Mouse (Mus musculus) liver, embryonic 13.5 days (tissue): ENCODE measurements around the gene Kcnj13. TPM values are rescaled to one million over a fixed set of nuclear protein-coding genes. Genes with fewer than 3 reads are reported as not detected.
A peak's percentile ranks its signal among the peaks of the same experiment; 100 is the strongest.

Experiments used
- ATAC-seq: fragments of 200-750 bp; cut with Nextera tagmentation; 2 replicates; pipeline ENCODE4 v1.8.0; 2017; ENCODE audit warnings: low read depth, mild to moderate bottlenecking, moderate number of reproducible peaks, moderate library complexity
- DNase-seq: peaks from one replicate; pipeline ENCODE4 v3.0.0; 2022
- H3K27ac ChIP-seq: fragments of 300-500 bp; sonication (generic); 2 replicates; pipeline ENCODE4 v1.5.1; 2015; ENCODE audit warnings: moderate library complexity, mild to moderate bottlenecking, inconsistent platforms
- H3K27me3 ChIP-seq: fragments of 300-500 bp; sonication (generic); 2 replicates; pipeline ENCODE4 v1.6.1; 2015; ENCODE audit warnings: mild to moderate bottlenecking, inconsistent platforms
- H3K36me3 ChIP-seq: fragments of 300-500 bp; sonication (generic); 2 replicates; pipeline ENCODE4 v1.6.1; 2015; ENCODE audit warnings: mild to moderate bottlenecking, inconsistent platforms
- H3K4me1 ChIP-seq: fragments of 300-500 bp; sonication (generic); replicated peaks from 2 replicates; pipeline ENCODE4 v1.6.1; 2015; ENCODE audit warnings: inconsistent platforms
- H3K4me2 ChIP-seq: fragments of 300-500 bp; sonication (generic); 2 replicates; pipeline ENCODE4 v1.6.1; 2015; ENCODE audit warnings: inconsistent platforms, mild to moderate bottlenecking, moderate library complexity
- H3K4me3 ChIP-seq: fragments of 300-500 bp; sonication (generic); replicated peaks from 2 replicates; pipeline ENCODE4 v1.5.1; 2015; ENCODE audit warnings: mild to moderate bottlenecking, inconsistent platforms
- H3K9ac ChIP-seq: fragments of 300-500 bp; sonication (generic); 2 replicates; pipeline ENCODE4 v1.6.1; 2015; ENCODE audit warnings: mild to moderate bottlenecking, inconsistent platforms
- H3K9me3 ChIP-seq: fragments of 300-500 bp; sonication (generic); replicated peaks from 2 replicates; pipeline ENCODE4 v1.6.1; 2016; ENCODE audit warnings: inconsistent platforms
- WGBS: fragments of 180-500 bp; shearing (Covaris S2); methylation state at CpG from one replicate; pipeline ENCODE4 v1.1.7; 2015; ENCODE audit not compliant: insufficient replicate concordance; 5-methylcytosine and 5-hydroxymethylcytosine counted together
- polyA plus RNA-seq: library from polyadenylated mRNA; unstranded; fragments of >200 nt; fragmentation: Nextera tagmentation; extraction: Ambion mirVana; gene quantifications from 2 replicates; pipeline ENCODE4 v1.2.1, GENCODE M21; 2015

Kcnj13 gene
- 0.32 and 0.35 TPM in 2 replicates for polyA plus RNA-seq

GRCm38 (mm10) chr1:87394594-87394993, at the start of gene Kcnj13:
Gene Kcnj13 (minus strand): TSS chr1:87394729.
- Histone ChIP-seq H3K9me3 (no peaks in the 10 kb centered on the region), H3K4me1 (no peaks in the 10 kb centered on the region), H3K9ac (no peak within 1 kb of the TSS), H3K4me3 (no peak within 1 kb of the TSS), H3K27ac (no peak within 1 kb of the TSS), H3K27me3 (no peaks in the 10 kb centered on the region), H3K36me3 (peaks cover 18% of the 10 kb centered on the region), H3K4me2 (no peak within 1 kb of the TSS)
- ATAC-seq (no peak), DNase-seq (no peak)
- 71% methylated on average over 6 of the region's 6 CpGs for WGBS

- Histone ChIP-seq H3K9ac (no peak overlapping the region), H3K4me1 (no peaks in the 10 kb centered on the region), H3K4me2 (no peak overlapping the region), H3K27me3 (no peaks in the 10 kb centered on the region), H3K36me3 (peaks cover 68% of the 10 kb centered on the region), H3K27ac (no peak overlapping the region), H3K9me3 (no peaks in the 10 kb centered on the region), H3K4me3 (no peak overlapping the region)
- ATAC-seq (no peak), DNase-seq (no peak)
- WGBS = 69% methylated on average over 6 of the region's 6 CpGs
Observed at GRCm38 (mm10) chr1:87436583-87436982, 42.1 kb upstream of the Kcnj13 start.

- Histone ChIP-seq H3K9ac (no peak overlapping the region), H3K4me1 (no peaks in the 10 kb centered on the region), H3K4me3 (no peak overlapping the region), H3K36me3 (peaks cover 66% of the 10 kb centered on the region), H3K4me2 (no peak overlapping the region), H3K9me3 (no peaks in the 10 kb centered on the region), H3K27ac (no peak overlapping the region), H3K27me3 (no peaks in the 10 kb centered on the region)
- no peak for DNase-seq
- 81% methylated on average over 2 of the region's 2 CpGs for WGBS
- no peak for ATAC-seq
Observed at GRCm38 (mm10) chr1:87435125-87435524, 40.6 kb upstream of the Kcnj13 start.

GRCm38 (mm10) chr1:87418733-87419132, 24.2 kb upstream of the Kcnj13 start:
- no peak for ATAC-seq
- H3K27me3 ChIP-seq = no peaks in the 10 kb centered on the region
- no peak overlapping the region for H3K4me2 ChIP-seq
- H3K27ac ChIP-seq = no peak overlapping the region
- no peak overlapping the region for H3K4me3 ChIP-seq
- H3K9me3 ChIP-seq = no peaks in the 10 kb centered on the region
- DNase-seq = peak; percentile 10
- no peak overlapping the region for H3K9ac ChIP-seq
- no peaks in the 10 kb centered on the region for H3K4me1 ChIP-seq
- 77% methylated on average over 4 of the region's 4 CpGs for WGBS
- peaks cover 59% of the 10 kb centered on the region for H3K36me3 ChIP-seq

DNA sequence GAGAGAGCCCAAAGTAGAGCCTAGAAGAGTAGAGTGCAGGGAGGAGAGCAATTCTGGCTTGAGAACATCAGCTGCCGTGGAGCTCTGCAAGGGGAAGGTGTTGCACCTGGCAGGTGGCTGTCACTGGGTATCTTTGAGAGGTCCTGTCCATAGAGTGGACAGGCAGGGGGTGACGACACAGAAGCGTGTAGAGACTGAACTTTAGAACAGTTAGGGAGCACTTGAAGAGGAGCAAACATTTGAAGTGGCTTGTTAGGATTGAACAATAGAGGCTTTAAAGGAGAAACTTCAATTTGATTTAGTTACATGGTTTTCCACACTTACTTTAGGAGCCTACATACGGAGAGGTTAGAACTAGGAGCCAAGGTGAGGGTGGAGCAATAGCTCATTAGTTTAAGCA, 14.9 kb upstream of the Kcnj13 start:
- Histone ChIP-seq H3K4me1 (no peaks in the 10 kb centered on the region), H3K36me3 (peaks cover 76% of the 10 kb centered on the region), H3K4me3 (no peak overlapping the region), H3K27me3 (no peaks in the 10 kb centered on the region), H3K4me2 (no peak overlapping the region), H3K9ac (no peak overlapping the region), H3K27ac (no peak overlapping the region), H3K9me3 (no peaks in the 10 kb centered on the region)
- no peak for DNase-seq
- no peak for ATAC-seq
- 89% methylated on average over 4 of the region's 4 CpGs for WGBS

GRCm38 (mm10) chr1:87406012-87406411, 11.5 kb upstream of the Kcnj13 start:
- ATAC-seq = no peak

DNA sequence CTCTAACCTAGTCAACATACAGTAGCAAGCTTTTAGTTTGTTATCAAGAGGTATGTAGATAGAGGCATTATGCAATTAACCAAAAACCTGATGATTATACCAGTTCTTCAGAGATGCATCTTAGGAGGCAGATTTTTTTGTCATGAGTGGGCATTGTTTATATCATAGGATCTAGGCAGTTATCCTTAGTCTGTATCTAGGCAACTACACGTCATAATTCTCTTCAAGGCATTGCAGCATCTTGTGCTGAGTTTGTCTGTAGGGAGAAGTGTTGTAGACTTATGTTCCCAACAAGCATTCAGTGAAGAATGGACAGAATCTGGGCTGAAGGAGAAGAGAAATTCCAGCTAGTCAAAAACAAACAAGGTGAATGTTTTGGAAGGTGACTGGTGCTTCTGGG, 10.2 kb upstream of the Kcnj13 start:
- Histone ChIP-seq H3K27ac (no peak overlapping the region), H3K27me3 (no peaks in the 10 kb centered on the region), H3K9me3 (no peaks in the 10 kb centered on the region), H3K4me2 (no peak overlapping the region), H3K9ac (no peak overlapping the region), H3K4me3 (no peak overlapping the region), H3K36me3 (peaks cover 50% of the 10 kb centered on the region), H3K4me1 (no peaks in the 10 kb centered on the region)
- ATAC-seq = no peak
- DNase-seq = no peak
- WGBS = 73% methylated on average over 1 of the region's 1 CpGs

More at GRCm38 (mm10) chr1:87406012-87406411, 11.5 kb upstream of the Kcnj13 start:
- Histone ChIP-seq H3K9me3 (no peaks in the 10 kb centered on the region), H3K27me3 (no peaks in the 10 kb centered on the region), H3K9ac (no peak overlapping the region), H3K4me1 (no peaks in the 10 kb centered on the region), H3K27ac (no peak overlapping the region), H3K4me2 (no peak overlapping the region), H3K4me3 (no peak overlapping the region), H3K36me3 (peaks cover 62% of the 10 kb centered on the region)
- DNase-seq = no peak

GRCm38 (mm10) chr1:87396923-87397586, 2.5 kb upstream of the Kcnj13 start:
- Histone ChIP-seq H3K9ac (no peak overlapping the region), H3K36me3 (peaks cover 4% of the 10 kb centered on the region; the same call in 1 of the 2 replicates), H3K27ac (no peak overlapping the region), H3K9me3 (no peaks in the 10 kb centered on the region), H3K4me3 (no peak overlapping the region), H3K4me2 (no peak overlapping the region), H3K4me1 (no peaks in the 10 kb centered on the region), H3K27me3 (no peaks in the 10 kb centered on the region)
- DNase-seq (no peak), ATAC-seq (no peak)
- WGBS = 89% methylated on average over 7 of the region's 7 CpGs

DNA sequence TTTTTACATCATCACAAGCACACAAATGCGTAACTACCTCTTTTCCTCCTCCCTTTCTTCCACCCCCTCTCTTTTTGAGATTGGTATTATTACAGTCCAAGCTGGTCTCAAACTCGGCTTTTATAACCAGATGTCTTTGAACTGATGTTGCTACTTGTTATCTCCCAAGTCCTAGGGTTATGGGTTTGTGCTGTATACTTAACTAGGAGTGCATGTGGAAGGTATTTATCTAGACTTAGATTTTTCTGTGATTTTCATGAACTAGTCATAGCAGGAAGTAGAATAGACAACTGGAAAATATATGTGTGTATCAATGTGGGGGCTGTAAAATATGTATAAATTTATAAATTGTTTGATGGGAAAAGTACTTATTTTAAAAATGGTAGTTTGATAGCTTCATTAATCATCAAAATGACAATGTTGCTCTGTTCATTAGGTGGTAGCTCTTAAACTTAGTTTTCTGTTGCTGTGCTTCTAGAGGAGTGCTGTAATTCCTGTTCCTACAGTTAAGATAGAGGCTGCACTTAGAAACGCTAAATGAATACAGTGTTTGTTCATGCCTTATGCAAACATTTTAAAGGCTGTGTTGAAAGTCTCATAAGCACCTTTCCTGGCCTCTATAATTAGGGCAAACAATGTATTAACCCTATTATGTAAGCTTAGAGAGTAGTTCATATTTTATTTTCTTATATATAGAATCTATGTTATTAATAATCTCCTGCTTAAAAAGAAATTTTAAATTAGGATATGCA, 909 bp downstream of the Kcnj13 start:
- Histone ChIP-seq H3K27me3 (no peaks in the 10 kb centered on the region), H3K9me3 (no peaks in the 10 kb centered on the region), H3K27ac (no peak overlapping the region), H3K4me2 (no peak overlapping the region), H3K9ac (no peak overlapping the region), H3K36me3 (peaks cover 24% of the 10 kb centered on the region), H3K4me3 (no peak overlapping the region), H3K4me1 (no peaks in the 10 kb centered on the region)
- DNase-seq = no peak
- ATAC-seq = no peak
- WGBS = 71% methylated on average over 3 of the region's 3 CpGs

DNA sequence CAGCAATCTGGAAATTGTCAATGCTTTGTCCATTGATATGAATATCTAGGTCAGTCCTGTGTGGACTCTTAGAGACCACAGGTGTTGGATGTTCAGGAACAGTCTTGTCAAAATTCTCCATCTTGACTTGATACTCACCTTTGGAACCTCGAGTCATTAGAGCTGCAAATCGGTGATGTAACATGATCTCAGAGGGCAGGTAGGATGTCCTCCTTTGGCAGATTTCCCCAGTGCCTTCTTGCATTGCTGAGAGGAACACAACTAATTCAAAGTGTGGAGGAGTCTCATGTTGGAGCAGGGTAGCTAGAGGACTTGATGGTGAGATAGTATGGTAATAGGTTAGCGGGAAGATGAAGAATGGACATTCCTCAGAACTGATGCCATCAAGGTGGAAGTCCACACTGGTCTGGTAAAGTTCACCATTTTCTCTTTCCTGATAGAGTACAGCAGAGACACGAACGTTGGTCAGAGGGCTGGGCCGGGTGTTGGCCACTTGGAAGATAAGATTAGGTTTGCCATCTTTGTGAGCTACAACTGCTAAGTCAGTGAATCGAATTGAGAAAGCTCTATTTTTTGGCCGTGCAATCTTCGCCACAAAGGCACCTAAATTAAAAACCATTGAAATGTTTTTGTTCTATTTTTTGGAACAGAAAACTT, 8.0 kb downstream of the Kcnj13 start:
- peak overlapping the region; percentile 21 for H3K4me2 ChIP-seq

DNA sequence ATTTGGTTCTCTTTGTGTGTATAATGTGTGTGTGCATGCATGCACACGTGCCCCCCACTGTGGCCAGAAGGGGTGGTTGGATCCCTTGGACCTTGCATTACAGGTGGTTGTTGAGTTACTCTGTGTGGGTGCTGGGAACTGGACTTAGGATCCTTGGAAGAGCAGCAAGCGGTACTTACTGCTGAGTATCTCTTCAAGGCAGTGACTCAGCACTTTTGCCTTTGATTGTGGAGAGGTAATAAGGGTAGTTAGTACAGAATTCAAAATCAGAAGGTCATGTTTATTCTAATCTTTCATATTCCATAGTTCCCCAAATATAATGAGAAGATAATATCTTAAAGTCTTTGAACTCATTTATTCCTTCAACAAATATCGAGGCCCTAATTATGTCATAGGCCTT, 13.4 kb downstream of the Kcnj13 start:
- 70% methylated on average over 3 of the region's 3 CpGs for WGBS

More for the DNA sequence above, 8.0 kb downstream of the Kcnj13 start:
- no peaks in the 10 kb centered on the region for H3K9me3 ChIP-seq
- ATAC-seq = peak; percentile 74
- peaks cover 31% of the 10 kb centered on the region for H3K36me3 ChIP-seq
- WGBS = 45% methylated on average over 9 of the region's 9 CpGs
- no peak overlapping the region; the same call in 1 of the 2 replicates for H3K27ac ChIP-seq
- no peak overlapping the region for H3K4me3 ChIP-seq
- H3K27me3 ChIP-seq = no peaks in the 10 kb centered on the region
- peak; percentile 15 for DNase-seq
- no peak overlapping the region; the same call in 1 of the 2 replicates for H3K9ac ChIP-seq
- peaks cover 15% of the 10 kb centered on the region for H3K4me1 ChIP-seq

More for the DNA sequence above, 13.4 kb downstream of the Kcnj13 start:
- Histone ChIP-seq H3K4me1 (peaks cover 7% of the 10 kb centered on the region), H3K27ac (no peak overlapping the region), H3K9ac (no peak overlapping the region), H3K9me3 (no peaks in the 10 kb centered on the region), H3K36me3 (peaks cover 34% of the 10 kb centered on the region), H3K27me3 (no peaks in the 10 kb centered on the region), H3K4me3 (no peak overlapping the region), H3K4me2 (no peak overlapping the region)
- ATAC-seq (no peak), DNase-seq (peak; percentile 3)
